21 mouse cellular contexts compared by ENCODE assay signal in the genomic region with DNA sequence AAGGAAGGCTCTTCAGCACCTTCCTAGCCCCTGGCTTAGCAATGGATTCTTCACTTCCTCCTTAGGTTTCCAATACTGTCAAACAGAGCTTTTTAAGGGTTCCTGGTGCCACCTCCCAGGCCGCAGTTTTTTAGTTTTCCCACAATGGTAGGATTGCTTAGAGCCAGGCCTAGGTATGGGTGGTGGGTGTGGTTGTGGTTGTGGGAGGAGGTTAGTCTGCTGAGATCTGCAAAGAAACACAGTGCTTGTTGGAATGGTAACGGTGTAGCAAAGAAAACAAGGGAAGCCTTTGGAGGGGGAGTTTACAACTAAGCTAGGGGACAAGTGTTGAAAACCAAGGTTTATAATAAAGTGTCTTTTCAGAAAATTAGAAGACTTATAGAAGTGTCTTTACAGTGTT. TPM values are rescaled to one million over a fixed set of nuclear protein-coding genes. Genes with fewer than 3 reads are reported as not detected.
DNase-seq lines count a peak whose midpoint lies in the region; ATAC-seq and TF ChIP-seq lines count a peak whose summit lies in the region.
"Had no signal": no experiment of that assay in that cellular context is flagged by ENCODE, and none has a peak within 500 bp of the region (broad histone marks: within the 10 kb centered on the region; RNA-seq: fewer than 3 reads in every experiment).

No protein-coding gene starts in this region.

- in situ Hi-C loops in ES-E14 (cut with MboI; ENCODE audit: low sequenced_read_pairs in 2 of 2, unreplicated experiment in 2 of 2) = no loop called here

- no peak for TF ChIP-seq EP300 in liver, postnatal 0 days (IDR thresholded peaks at IDR 0.05; ENCODE audit: low read depth)

- no peaks in the 10 kb centered on the region for H3K36me3 ChIP-seq in liver, postnatal 0 days (replicated peaks; ENCODE audit: insufficient read depth, low read length)
- H3K36me3 ChIP-seq in ES-E14 (ENCODE audit: control insufficient read depth, insufficient read depth, low read length, poor library complexity, severe bottlenecking) = no peaks in the 10 kb centered on the region
- no peaks in the 10 kb centered on the region for H3K36me3 ChIP-seq in liver, embryonic 15.5 days (replicated peaks)
- H3K36me3 ChIP-seq in hindbrain, embryonic 14.5 days (replicated peaks; ENCODE audit: control insufficient read depth, insufficient read depth) = no peaks in the 10 kb centered on the region
- H3K36me3 ChIP-seq: embryonic facial prominence, embryonic 10.5 days; forebrain, embryonic 10.5 days; heart, embryonic 15.5 days; hindbrain, embryonic 15.5 days had no signal

- no peaks in the 10 kb centered on the region for H3K27me3 ChIP-seq in liver, postnatal 0 days (ENCODE audit: insufficient read depth, low read length)
- H3K27me3 ChIP-seq in liver, embryonic 15.5 days = no peaks in the 10 kb centered on the region
- no peaks in the 10 kb centered on the region for H3K27me3 ChIP-seq in hindbrain, embryonic 14.5 days (ENCODE audit: control insufficient read depth, insufficient read depth, low read length)
- H3K27me3 ChIP-seq: CH12.LX; heart, embryonic 15.5 days; hindbrain, embryonic 15.5 days had no signal

- no peak overlapping the region for H3K9ac ChIP-seq in liver, postnatal 0 days (replicated peaks)
- H3K9ac ChIP-seq in ES-E14 (ENCODE audit: insufficient read depth, low read depth, low read length, poor library complexity, severe bottlenecking) = peak overlapping the region; percentile 29; the same call in 1 of the 2 replicates
- 0 out of 2 replicates have a peak overlapping the region, but pooled peaks have one; percentile 18 for H3K9ac ChIP-seq in liver, embryonic 15.5 days
- no peak overlapping the region for H3K9ac ChIP-seq in hindbrain, embryonic 14.5 days
- H3K9ac ChIP-seq: heart, embryonic 15.5 days; hindbrain, embryonic 15.5 days had no signal

- H3K4me3 ChIP-seq in liver, postnatal 0 days (ENCODE audit: low read depth, low read length) = no peak overlapping the region
- peak overlapping the region in 1 of 2 experiments; percentile 37; a peak in 1 of 4 replicates for H3K4me3 ChIP-seq in ES-E14 (ENCODE audit: insufficient read depth in 1 of 2, low read depth in 1 of 2, low read length in 2 of 2, poor library complexity in 1 of 2, severe bottlenecking in 1 of 2)
- no peak overlapping the region for H3K4me3 ChIP-seq in liver, embryonic 15.5 days (replicated peaks)
- no peak overlapping the region for H3K4me3 ChIP-seq in hindbrain, embryonic 14.5 days (replicated peaks; ENCODE audit: low read length)
- H3K4me3 ChIP-seq in layer of hippocampus, adult 2 months = no peak overlapping the region
- H3K4me3 ChIP-seq: embryonic facial prominence, embryonic 10.5 days; forebrain, embryonic 10.5 days; heart, embryonic 15.5 days; hindbrain, embryonic 15.5 days had no signal

- DNase-seq in liver (peak; percentile 40), ES-E14 (ENCODE audit: low read depth, low spot score) (no peak)
- no peak for DNase-seq in liver, postnatal 0 days
- peak; percentile 26 for DNase-seq in CD4-positive helper T cell, adult 2 months (ENCODE audit: low read depth, low spot score)
- no peak for DNase-seq in hindbrain, embryonic 14.5 days (ENCODE audit: low spot score)
- no peak for DNase-seq in layer of hippocampus, adult 2 months (ENCODE audit: low spot score in 2 of 2)
- DNase-seq: adrenal gland, adult 8-10 months; adrenal gland, postnatal 36 days; cerebellum, adult 2 months; cerebellum, postnatal 10 days; gastrocnemius, postnatal 10 days; heart, adult 18-20 months; heart, postnatal 14 days had no signal

- H3K27ac ChIP-seq in liver, postnatal 0 days (ENCODE audit: low read depth) = no peak overlapping the region
- peak overlapping the region; percentile 58; the same call in 1 of the 2 replicates for H3K27ac ChIP-seq in ES-E14 (ENCODE audit: insufficient read depth, low read depth, low read length, poor library complexity, severe bottlenecking)
- H3K27ac ChIP-seq in liver, embryonic 15.5 days (replicated peaks) = peak overlapping the region; percentile 95
- no peak overlapping the region for H3K27ac ChIP-seq in hindbrain, embryonic 14.5 days
- H3K27ac ChIP-seq in layer of hippocampus, adult 2 months = no peak overlapping the region
- H3K27ac ChIP-seq: embryonic facial prominence, embryonic 10.5 days; forebrain, embryonic 10.5 days; heart, embryonic 15.5 days; hindbrain, embryonic 15.5 days had no signal

- TF ChIP-seq CTCF in liver, postnatal 0 days (IDR thresholded peaks at IDR 0.05; ENCODE audit: low read depth) = no peak
- TF ChIP-seq CTCF in layer of hippocampus, adult 2 months (conservative IDR thresholded peaks at IDR 0.05) = no peak

- no peaks in the 10 kb centered on the region for H3K9me3 ChIP-seq in liver, postnatal 0 days (ENCODE audit: low read length)
- no peaks in the 10 kb centered on the region for H3K9me3 ChIP-seq in ES-E14 (ENCODE audit: control insufficient read depth, insufficient read depth, low read depth, low read length)
- no peaks in the 10 kb centered on the region for H3K9me3 ChIP-seq in liver, embryonic 15.5 days (replicated peaks)
- no peaks in the 10 kb centered on the region for H3K9me3 ChIP-seq in hindbrain, embryonic 14.5 days (ENCODE audit: control insufficient read depth, low read length)
- H3K9me3 ChIP-seq: embryonic facial prominence, embryonic 10.5 days; forebrain, embryonic 10.5 days; heart, embryonic 15.5 days; hindbrain, embryonic 15.5 days had no signal

- H3K4me2 ChIP-seq in liver, postnatal 0 days (ENCODE audit: low read depth, low read length) = no peak overlapping the region
- H3K4me2 ChIP-seq in liver, embryonic 15.5 days = no peak overlapping the region
- H3K4me2 ChIP-seq in hindbrain, embryonic 14.5 days (replicated peaks) = no peak overlapping the region
- H3K4me2 ChIP-seq: heart, embryonic 11.5 days; heart, embryonic 15.5 days; hindbrain, embryonic 15.5 days had no signal

- WGBS in liver, postnatal 0 days (ENCODE audit: insufficient replicate concordance) = 74% methylated on average over 2 of the region's 2 CpGs
- WGBS in liver, embryonic 15.5 days (ENCODE audit: insufficient replicate concordance) = 33% methylated on average over 2 of the region's 2 CpGs
- 84% methylated on average over 2 of the region's 2 CpGs for WGBS in hindbrain, embryonic 14.5 days

- no peak for ATAC-seq in liver, postnatal 0 days
- no peak for ATAC-seq in liver, embryonic 15.5 days (ENCODE audit: insufficient read depth)
- ATAC-seq in hindbrain, embryonic 14.5 days (ENCODE audit: low FRiP score) = no peak
- ATAC-seq: forebrain, embryonic 16.5 days had no signal

- H3K4me1 ChIP-seq in liver, postnatal 0 days (ENCODE audit: insufficient read depth) = peaks cover 9% of the 10 kb centered on the region
- H3K4me1 ChIP-seq in ES-E14 (ENCODE audit: control insufficient read depth in 2 of 2, insufficient read depth in 2 of 2, low read length in 2 of 2, poor library complexity in 1 of 2) = peaks cover 6 to 9% of the 10 kb centered on the region in 2 experiments
- H3K4me1 ChIP-seq in liver, embryonic 15.5 days (replicated peaks) = peaks cover 58% of the 10 kb centered on the region
- H3K4me1 ChIP-seq in hindbrain, embryonic 14.5 days (replicated peaks; ENCODE audit: control insufficient read depth, insufficient read depth, low read length) = peaks cover 5% of the 10 kb centered on the region

TF ChIP-seq in ES-E14, 5 proteins besides CTCF, POLR2A, EP300 and RAD21:
- TF ChIP-seq HCFC1 (IDR thresholded peaks at IDR 0.05; ENCODE audit: borderline replicate concordance, insufficient read depth, low read length) (no peak), ZNF384 (IDR thresholded peaks at IDR 0.05; ENCODE audit: low read depth, low read length) (no peak), CHD2 (IDR thresholded peaks at IDR 0.05; ENCODE audit: low read depth, low read length) (no peak), ZC3H11A (IDR thresholded peaks at IDR 0.05; ENCODE audit: borderline replicate concordance, low read depth, low read length) (no peak), MAFK (IDR thresholded peaks at IDR 0.05; ENCODE audit: insufficient read depth, low read depth, low read length) (no peak)
TF ChIP-seq in ES-E14: peak in this region for 0.

RNA-seq across cellular contexts. Expression of a gene that starts 3.0 kb away (rescaled TPM):
- 14.8 and 16.7 TPM in 2 replicates for polyA plus RNA-seq in liver, postnatal 0 days (2015; fragmentation: Nextera tagmentation; extraction: Ambion mirVana)
- 101 and 126 TPM in 2 replicates for total RNA-seq in ES-E14 (2012; rRNA removed)
- polyA plus RNA-seq in liver, embryonic 15.5 days (2015; fragmentation: Nextera tagmentation; extraction: Ambion mirVana) = 31.7 and 35.7 TPM in 2 replicates
- polyA plus RNA-seq in hindbrain, embryonic 14.5 days (2014; fragmentation: Nextera tagmentation; extraction: Ambion mirVana) = 88.9 and 91.1 TPM in 2 replicates
- 100 to 1,000 TPM; 122 to 125 TPM for total RNA-seq in layer of hippocampus, adult 2 months (2021)

Comparison
In these comparisons a context has a peak if more than half of its experiments do, and no peak if none do; other contexts are left out.
1. DNase-seq: peak in liver (single experiment) and CD4-positive helper T cell, adult 2 months (single experiment); none in liver, postnatal 0 days (single experiment), ES-E14 (single experiment), hindbrain, embryonic 14.5 days (single experiment) and layer of hippocampus, adult 2 months (0 of 2).
2. H3K27ac ChIP-seq: peak in ES-E14 (single experiment) and liver, embryonic 15.5 days (single experiment); none in liver, postnatal 0 days (single experiment), hindbrain, embryonic 14.5 days (single experiment) and layer of hippocampus, adult 2 months (single experiment).
3. H3K9ac ChIP-seq: peak in ES-E14 (single experiment) and liver, embryonic 15.5 days (single experiment); none in liver, postnatal 0 days (single experiment) and hindbrain, embryonic 14.5 days (single experiment).